In genomic region chr16:4831650-4832419, GRCm38 (mm10) we compare ENCODE assay signal across 10 mouse cellular contexts. TPM values are rescaled to one million over a fixed set of nuclear protein-coding genes. Genes with fewer than 3 reads are reported as not detected.
DNase-seq lines count a peak whose midpoint lies in the region; ATAC-seq and TF ChIP-seq lines count a peak whose summit lies in the region.
"Had no signal": no experiment of that assay in that cellular context is flagged by ENCODE, and none has a peak within 500 bp of the region (broad histone marks: within the 10 kb centered on the region; RNA-seq: fewer than 3 reads in every experiment).

No protein-coding gene starts in this region.

- no peaks in the 10 kb centered on the region for H3K27me3 ChIP-seq in cerebellum, adult 2 months (ENCODE audit: control insufficient read depth, insufficient read depth, low read length)
- H3K27me3 ChIP-seq in hindbrain, embryonic 14.5 days (ENCODE audit: control insufficient read depth, insufficient read depth, low read length) = no peaks in the 10 kb centered on the region
- H3K27me3 ChIP-seq: limb, embryonic 12.5 days had no signal

- TF ChIP-seq CTCF in cerebellum, adult 2 months (IDR thresholded peaks at IDR 0.05; ENCODE audit: borderline replicate concordance, insufficient read depth, low read depth, low read length) = 0 out of 2 replicates have a peak, but pooled peaks have one; percentile 16
- TF ChIP-seq CTCF in lung, adult 2 months (IDR thresholded peaks at IDR 0.05; ENCODE audit: insufficient read depth, low read length) = peak; percentile 14; the same call in 1 of the 2 replicates

- no peak overlapping the region for H3K4me2 ChIP-seq in hindbrain, embryonic 14.5 days (replicated peaks)
- H3K4me2 ChIP-seq: limb, embryonic 12.5 days had no signal

- H3K9me3 ChIP-seq in hindbrain, embryonic 14.5 days (ENCODE audit: control insufficient read depth, low read length) = no peaks in the 10 kb centered on the region
- H3K9me3 ChIP-seq: limb, embryonic 12.5 days had no signal

- 61% methylated on average over 15 of the region's 15 CpGs for WGBS in cerebellum, adult 2 months
- WGBS in lung, adult 2 months = 58% methylated on average over 15 of the region's 15 CpGs
- WGBS in hindbrain, embryonic 14.5 days = 78% methylated on average over 15 of the region's 15 CpGs

- no peak overlapping the region for H3K27ac ChIP-seq in cerebellum, adult 2 months (ENCODE audit: insufficient read depth, low read length)
- H3K27ac ChIP-seq in hindbrain, embryonic 14.5 days = no peak overlapping the region
- H3K27ac ChIP-seq: limb, embryonic 12.5 days had no signal

- no peak overlapping the region for H3K9ac ChIP-seq in hindbrain, embryonic 14.5 days
- H3K9ac ChIP-seq: limb, embryonic 12.5 days had no signal

- ATAC-seq in cerebellum, adult (ENCODE audit: insufficient number of reproducible peaks, low FRiP score, low TSS enrichment) = no peak
- ATAC-seq in hindbrain, embryonic 14.5 days (ENCODE audit: low FRiP score) = no peak

- H3K4me1 ChIP-seq in cerebellum, adult 2 months (ENCODE audit: control insufficient read depth, insufficient read depth, low read length) = no peaks in the 10 kb centered on the region
- no peaks in the 10 kb centered on the region for H3K4me1 ChIP-seq in lung, adult 2 months (ENCODE audit: control insufficient read depth, insufficient read depth, low read length)
- H3K4me1 ChIP-seq in hindbrain, embryonic 14.5 days (replicated peaks; ENCODE audit: control insufficient read depth, insufficient read depth, low read length) = no peaks in the 10 kb centered on the region
- H3K4me1 ChIP-seq: limb, embryonic 12.5 days had no signal

- H3K36me3 ChIP-seq in hindbrain, embryonic 14.5 days (replicated peaks; ENCODE audit: control insufficient read depth, insufficient read depth) = no peaks in the 10 kb centered on the region
- H3K36me3 ChIP-seq: limb, embryonic 12.5 days had no signal

- no peak for DNase-seq in cerebellum, adult 2 months
- peak; percentile 55 for DNase-seq in thymus, postnatal 4 days
- DNase-seq in thymus, adult 18-20 months = no peak
- no peak for DNase-seq in lung, adult 2 months
- DNase-seq in retina, postnatal 1 day = no peak
- no peak for DNase-seq in hindbrain, embryonic 14.5 days (ENCODE audit: low spot score)
- no peak for DNase-seq in cerebellum, adult 9-11 months
- DNase-seq: heart, adult 18-20 months had no signal

- no peak overlapping the region for H3K4me3 ChIP-seq in cerebellum, adult 2 months (replicated peaks; ENCODE audit: insufficient read depth, low read depth, low read length)
- no peak overlapping the region for H3K4me3 ChIP-seq in lung, adult 2 months (replicated peaks; ENCODE audit: extremely low read depth, low read depth, low read length)
- H3K4me3 ChIP-seq in hindbrain, embryonic 14.5 days (replicated peaks; ENCODE audit: low read length) = no peak overlapping the region
- H3K4me3 ChIP-seq: limb, embryonic 12.5 days had no signal

- TF ChIP-seq POLR2A in cerebellum, adult 2 months (IDR thresholded peaks at IDR 0.05; ENCODE audit: borderline replicate concordance, insufficient read depth, low read length) = no peak
- TF ChIP-seq POLR2A in lung, adult 2 months (IDR thresholded peaks at IDR 0.05; ENCODE audit: borderline replicate concordance, extremely low read depth, low read depth, low read length) = no peak

RNA-seq across cellular contexts. Expression of gene 4930562C15Rik, which starts 3.4 kb away (rescaled TPM):
- 0.08 TPM in 1 of 2 replicates, not detected in the other for polyA plus RNA-seq in cerebellum, adult 2 months (2012; rRNA removed)
- 4.9 and 5.2 TPM in 2 replicates for polyA plus RNA-seq in lung, adult 2 months (2012; rRNA removed)
- polyA plus RNA-seq in hindbrain, embryonic 14.5 days (2014; fragmentation: Nextera tagmentation; extraction: Ambion mirVana) = 0.34 and 0.74 TPM in 2 replicates

RNA-seq across cellular contexts. Expression of gene Cdip1, which starts 41.7 kb away (rescaled TPM):
- 251 and 263 TPM in 2 replicates for polyA plus RNA-seq in cerebellum, adult 2 months (2012; rRNA removed)
- 76.7 and 93.0 TPM in 2 replicates for polyA plus RNA-seq in lung, adult 2 months (2012; rRNA removed)
- polyA plus RNA-seq in hindbrain, embryonic 14.5 days (2014; fragmentation: Nextera tagmentation; extraction: Ambion mirVana) = 112 and 121 TPM in 2 replicates

RNA-seq across cellular contexts. Expression of gene Ubald1, which starts 48.3 kb away (rescaled TPM):
- polyA plus RNA-seq in cerebellum, adult 2 months (2012; rRNA removed) = 57.9 and 63.5 TPM in 2 replicates
- polyA plus RNA-seq in lung, adult 2 months (2012; rRNA removed) = 62.1 and 69.5 TPM in 2 replicates
- polyA plus RNA-seq in hindbrain, embryonic 14.5 days (2014; fragmentation: Nextera tagmentation; extraction: Ambion mirVana) = 54.0 and 54.4 TPM in 2 replicates

RNA-seq across cellular contexts. Expression of gene Mgrn1, which starts 54.2 kb away (rescaled TPM):
- polyA plus RNA-seq in cerebellum, adult 2 months (2012; rRNA removed) = 243 and 248 TPM in 2 replicates
- 124 and 140 TPM in 2 replicates for polyA plus RNA-seq in lung, adult 2 months (2012; rRNA removed)
- polyA plus RNA-seq in hindbrain, embryonic 14.5 days (2014; fragmentation: Nextera tagmentation; extraction: Ambion mirVana) = 119 and 122 TPM in 2 replicates
